Mouse (Mus musculus): ENCODE results near the gene Ppp1r14c.
A peak's percentile ranks its signal among the peaks of the same experiment; 100 is the strongest.
"Not testable (repeated sequence)": the region's sequence is repeated elsewhere in the genome, so short reads cannot be mapped to it uniquely, and the experiment has no call there.

Gene Ppp1r14c

DNA sequence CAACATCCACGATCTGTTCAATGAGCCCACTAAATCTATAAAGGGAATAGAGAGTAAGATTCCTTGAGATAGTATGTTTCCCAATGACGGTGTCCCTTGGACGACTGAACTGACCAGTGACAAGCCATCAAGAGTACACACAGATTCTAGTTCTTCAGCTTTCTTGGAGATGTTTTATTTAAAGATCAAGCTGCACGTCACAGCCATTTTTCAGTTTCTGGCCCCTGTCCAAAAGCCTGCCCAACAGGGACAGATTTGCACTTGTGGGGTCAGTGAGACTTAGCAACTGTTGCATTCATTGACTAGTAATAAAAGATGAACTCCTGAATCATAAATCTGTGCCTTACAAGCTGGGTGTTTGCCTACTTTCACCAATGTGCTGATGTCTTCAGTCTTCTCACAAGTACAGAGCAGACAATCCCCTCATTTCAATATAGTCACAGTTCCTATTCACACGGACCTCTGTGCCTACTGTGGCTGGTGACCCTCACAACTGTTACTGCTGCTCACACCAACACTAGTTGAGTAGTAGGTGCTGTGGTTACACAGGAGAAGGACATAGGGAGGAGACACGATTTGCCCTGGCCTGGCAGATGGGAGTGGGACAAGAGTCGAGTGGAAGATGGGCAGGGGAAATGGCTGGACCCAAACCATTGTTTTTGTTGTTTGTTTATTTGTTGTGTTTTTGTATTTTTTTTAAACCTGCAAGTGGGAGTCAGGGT, 37.7 kb downstream of the Ppp1r14c start:
- DNase-seq, result peak; percentile 44

DNA sequence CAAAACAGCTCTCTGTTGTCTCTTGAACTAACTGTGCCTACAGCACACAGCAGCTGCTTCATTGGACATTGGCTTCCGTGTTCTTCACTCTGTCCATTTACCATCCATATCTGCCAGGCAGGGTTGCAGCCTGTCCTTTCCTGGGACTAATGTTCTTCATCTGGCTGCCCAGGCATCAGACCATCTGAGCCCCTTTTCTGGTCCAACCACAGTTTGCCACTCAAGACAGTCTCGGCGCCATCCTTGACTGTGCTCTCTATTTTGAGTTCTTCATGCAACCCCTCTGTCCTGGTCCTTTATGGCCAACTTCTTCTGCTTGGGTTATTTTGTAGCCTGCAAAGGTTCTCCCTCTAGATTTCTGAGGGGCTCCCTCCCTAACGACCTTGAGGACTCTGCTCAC, 38.5 kb downstream of the Ppp1r14c start:
- no peak for DNase-seq

DNA sequence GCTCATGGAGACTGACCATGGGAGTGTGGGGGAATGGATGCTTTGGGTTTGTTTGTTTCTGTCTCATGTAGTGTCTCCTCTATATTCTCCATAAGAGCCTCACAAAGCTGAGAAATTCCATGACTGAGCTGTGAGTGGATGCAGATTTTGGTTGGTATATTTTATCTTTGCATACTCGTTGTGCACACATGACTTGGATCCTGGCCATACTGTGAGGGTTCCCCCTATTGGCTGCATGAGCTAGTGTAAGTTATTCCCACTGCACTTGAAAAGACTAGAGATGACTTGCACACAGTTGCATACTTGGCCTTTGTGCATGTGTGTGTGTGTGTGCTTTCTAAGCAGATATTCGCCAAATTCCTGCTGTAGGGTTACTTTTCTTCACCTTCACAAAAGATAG, 40.4 kb downstream of the Ppp1r14c start:
- DNase-seq, result no peak

DNA sequence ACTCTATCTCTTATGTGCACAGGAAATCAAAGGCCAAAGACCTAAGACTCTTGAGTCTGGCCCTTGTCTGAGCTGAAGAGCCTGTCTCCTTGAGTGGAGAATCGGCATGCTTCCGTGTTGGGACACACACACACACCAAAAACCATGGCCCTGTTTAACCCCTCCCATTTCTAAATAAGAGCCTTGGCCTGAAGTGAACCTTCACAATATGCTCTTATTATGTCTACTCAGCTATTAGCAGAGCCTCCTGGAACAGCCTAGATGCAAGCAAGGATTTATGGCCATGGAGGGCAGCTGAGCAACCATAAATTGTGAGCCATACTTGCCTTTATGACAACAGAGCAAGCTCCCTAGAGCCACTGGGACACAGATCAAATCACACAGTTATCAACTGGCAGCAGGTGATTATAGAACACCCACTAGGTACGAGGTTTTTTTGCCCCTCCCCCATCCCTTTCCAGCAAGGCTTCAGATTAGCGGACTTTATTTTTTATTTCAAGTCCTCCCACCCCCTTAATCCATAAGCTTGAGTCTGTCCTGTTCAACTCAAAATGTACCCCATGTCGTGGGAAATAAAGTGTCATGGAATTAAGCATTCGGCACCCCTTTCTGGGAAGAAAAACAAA, 42.3 kb downstream of the Ppp1r14c start:
- peak; percentile 27 for DNase-seq

DNA sequence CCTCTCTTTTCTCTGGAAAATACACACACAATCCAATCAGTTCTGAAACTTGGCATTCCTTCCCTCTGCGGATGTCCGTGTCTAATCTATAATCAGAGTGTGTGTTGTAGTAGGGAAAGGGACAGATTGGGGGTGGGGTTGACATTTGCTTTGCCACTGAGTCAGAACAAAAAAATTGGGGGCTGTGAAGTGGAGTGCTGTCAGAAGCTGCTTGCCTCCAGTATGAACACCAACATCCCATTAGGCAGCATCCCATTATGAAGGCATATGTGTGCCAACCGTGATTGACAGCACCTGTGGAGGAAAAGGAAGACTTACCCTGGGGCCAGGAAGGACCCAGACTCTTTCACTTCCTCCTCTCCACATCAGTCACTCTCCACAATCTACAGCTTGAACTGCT, 42.8 kb downstream of the Ppp1r14c start:
- no peak for DNase-seq

DNA sequence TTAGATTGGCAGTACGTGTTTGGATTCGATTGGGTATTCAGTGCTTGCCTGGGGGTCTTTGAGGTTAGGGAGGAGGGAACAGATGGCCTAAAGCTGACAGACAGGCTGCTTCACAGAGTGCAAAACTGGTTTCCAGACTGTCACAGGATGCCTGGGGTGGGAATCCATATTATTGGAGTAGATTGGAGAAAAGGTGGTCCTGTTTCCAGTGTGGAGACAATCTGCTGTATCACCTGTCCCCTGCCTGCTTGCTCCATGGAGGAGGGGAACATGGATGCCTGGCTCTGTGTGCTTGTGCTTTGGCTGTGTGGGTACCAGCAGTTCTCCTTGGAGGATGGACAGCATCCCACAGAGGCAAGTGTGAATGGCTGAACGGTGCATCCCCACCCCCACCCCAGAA, 45.4 kb downstream of the Ppp1r14c start:
- no peak for DNase-seq

DNA sequence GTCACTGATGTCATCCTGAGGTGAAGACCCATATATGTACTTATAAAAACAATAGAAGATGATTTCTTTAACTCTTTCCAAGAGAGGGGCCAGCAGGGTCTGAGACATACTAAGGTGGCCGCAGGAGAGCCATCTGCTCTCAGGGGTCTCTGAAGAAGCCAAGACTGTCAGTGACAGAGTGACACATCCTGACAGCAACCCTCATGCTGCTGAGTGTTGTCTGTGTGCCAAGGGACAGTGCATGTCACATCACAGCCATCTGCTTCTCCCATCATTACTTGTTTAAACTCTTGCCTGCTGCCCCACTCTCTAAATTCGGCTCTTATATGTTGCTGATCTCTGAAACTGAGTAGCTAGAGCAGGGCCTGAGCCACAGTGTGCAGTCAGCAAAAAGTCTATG, 45.8 kb downstream of the Ppp1r14c start:
- no peak for DNase-seq

DNA sequence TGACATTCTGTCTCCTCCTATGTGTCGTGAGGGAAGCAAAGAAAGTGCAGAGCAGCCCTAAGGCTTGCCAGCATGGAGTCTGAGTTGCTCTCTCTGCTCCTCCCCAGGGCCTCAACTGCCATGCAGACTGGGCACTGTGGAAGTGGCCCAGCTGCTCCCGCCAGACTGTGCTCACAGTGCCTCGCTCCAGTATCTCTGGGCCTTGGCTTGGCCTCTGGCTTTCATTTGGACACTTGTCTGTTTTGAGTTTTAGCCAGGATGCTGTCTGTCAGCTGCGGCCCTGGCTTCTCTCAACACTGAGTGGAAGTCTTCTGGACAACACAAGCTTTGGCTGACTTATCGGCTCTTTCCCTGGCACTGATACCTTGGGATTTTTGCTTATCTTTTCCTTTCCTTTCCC, 49.0 kb downstream of the Ppp1r14c start:
- no peak for DNase-seq

DNA sequence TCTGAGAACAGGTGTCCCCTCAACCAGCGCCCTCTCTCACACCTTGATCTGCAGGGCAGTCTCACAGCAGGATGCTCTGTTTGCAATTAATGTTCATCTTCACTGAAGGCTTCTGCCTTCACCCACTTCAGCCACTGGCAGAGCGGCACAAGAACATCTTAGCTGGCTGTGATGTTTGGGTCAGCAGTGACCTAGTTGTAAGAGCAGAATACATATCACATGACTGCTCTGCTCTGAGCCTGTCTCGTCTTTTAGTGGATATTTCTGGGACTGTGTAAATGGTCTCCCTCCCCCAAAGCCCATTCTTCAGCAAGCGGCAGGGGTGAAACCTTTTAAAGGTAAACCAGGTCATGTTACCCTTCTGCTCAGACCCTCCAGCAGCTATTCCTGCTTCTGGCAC, 50.7 kb downstream of the Ppp1r14c start:
- DNase-seq, result no peak

DNA sequence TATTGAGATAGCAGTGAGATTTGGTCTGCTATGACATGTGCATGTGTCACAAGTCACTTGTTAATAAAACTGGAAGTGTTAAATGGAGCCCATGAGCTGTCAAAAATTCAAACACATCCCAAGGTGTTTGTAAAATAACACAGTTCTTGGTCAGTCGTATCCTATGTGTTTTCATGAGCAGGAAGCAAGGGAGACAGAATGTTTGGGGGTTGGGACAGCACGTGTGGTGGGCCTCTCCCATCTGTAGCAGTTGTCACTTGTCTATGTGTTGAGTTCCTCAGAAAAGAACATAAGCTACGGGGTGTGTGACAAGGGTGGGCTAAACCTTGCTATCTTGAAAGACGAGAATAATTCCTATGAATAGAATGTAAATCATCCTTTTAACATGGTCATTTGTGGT, 51.6 kb downstream of the Ppp1r14c start:
- no peak for DNase-seq

DNA sequence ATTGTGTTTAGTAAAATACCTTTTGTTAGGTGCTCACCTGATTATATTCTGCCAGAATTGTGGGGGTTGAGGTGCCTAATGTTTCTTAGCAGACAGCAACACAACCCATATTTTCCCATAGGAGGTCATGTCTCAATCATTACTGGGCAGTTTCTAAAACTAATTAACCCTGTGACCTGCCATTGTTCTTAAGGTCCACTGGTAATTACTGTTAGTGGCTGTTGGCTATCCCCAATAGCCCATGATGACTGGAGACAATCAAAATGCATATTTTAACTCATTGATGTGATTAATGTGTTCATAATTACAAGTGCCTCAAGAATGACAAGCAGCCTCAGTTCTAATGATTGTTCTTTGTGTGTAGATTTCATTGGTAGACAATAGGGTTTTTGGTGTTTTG, 58.2 kb downstream of the Ppp1r14c start:
- no peak for DNase-seq

DNA sequence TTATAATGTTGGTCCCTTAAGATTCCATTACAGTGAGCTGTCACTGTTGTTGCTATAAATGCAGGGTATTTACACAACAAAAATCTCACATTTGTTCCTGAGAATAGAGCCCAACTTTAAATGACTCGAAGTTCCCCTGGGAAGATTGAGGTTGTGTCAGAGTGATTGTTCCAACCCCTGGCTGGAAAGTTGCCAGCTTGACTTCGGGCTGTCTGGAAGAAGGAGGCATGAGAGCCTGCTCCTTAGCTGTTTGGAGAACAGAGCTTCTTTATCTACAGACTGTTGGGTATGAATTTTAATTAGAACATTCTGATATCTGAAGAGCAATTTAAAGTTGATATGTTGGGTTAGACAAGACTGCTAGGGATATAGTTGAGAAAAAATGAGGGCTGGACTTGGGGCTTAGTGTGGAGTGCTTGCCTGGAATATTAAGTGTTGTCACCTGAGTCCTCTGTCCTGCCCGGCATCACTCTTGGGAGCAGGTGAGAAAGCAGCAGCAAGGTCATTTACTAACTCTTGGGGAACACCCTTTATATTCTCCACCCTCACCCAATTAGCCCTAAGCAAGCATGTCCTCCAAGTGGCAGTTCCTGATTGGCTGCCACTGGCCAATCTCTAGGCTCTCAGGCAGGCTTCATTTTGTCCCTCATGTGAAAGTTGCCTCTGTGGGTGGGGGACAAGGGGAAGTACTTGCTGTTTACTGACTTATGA, 62.0 kb downstream of the Ppp1r14c start:
- no peak for DNase-seq

DNA sequence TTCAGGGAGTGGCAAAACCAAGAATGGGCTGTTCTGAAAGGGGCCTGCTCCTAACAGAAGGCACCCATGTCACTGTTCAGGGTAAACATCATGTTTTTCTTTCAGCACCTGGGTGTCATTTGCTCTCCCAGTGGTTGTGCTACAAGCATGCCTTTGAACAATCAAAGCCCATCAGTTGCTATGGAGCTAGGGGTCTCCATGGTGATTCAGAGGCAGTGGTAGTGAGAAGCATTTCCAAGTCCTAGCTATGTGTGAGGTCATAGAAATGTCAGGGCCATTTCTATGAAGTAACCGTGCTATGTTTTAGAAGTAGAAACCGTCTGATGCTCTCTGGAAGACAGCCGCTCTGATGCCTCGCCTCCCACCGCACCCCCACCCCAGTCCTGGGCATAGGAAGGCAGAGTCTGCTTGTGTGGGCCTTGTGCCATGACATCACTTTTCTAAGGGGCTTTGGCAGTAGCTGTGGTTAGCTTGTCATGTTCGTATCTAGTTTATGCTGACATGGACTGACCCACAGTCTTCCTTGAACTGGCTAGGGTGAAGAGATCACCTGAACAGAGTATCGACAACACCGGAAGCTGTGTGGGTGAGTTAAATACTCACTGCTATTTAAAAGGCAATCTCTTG, 69.1 kb downstream of the Ppp1r14c start:
- no peak for DNase-seq

DNA sequence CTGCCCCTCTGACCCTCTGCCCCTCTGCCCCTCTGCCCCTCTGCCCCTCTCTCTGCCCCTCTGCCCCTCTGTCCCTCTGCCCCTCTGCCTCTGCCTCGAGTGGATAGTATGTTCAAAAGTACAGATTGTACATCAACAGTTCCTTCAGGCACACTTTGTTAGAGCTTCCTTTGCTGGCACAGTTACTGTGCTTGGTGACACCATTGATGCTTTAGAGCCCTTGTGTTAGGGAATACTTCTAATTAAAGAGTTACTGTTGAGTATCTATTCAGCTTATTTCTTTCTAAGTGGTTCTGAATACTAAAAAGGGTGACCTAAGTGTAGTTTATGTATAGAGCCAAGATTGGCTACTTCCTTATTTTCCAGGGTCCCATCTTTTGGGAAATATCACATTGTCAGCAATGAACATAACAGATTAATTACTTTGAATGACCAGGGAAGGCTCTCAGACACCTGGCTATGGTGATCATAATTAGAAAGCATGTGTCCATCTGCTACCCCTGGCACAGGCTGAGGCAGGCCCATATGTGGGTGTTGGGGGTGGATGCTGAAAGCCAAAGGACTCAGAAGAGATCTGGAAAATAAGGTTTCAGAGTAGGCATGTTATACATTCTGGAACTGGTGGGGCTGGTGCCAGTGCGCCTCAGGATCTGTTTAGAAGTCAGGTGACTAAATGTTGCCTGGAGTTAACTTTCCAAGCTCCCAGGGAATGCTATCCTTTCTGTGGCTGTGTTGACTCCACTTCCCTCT, 75.0 kb downstream of the Ppp1r14c start:
- no peak for DNase-seq

DNA sequence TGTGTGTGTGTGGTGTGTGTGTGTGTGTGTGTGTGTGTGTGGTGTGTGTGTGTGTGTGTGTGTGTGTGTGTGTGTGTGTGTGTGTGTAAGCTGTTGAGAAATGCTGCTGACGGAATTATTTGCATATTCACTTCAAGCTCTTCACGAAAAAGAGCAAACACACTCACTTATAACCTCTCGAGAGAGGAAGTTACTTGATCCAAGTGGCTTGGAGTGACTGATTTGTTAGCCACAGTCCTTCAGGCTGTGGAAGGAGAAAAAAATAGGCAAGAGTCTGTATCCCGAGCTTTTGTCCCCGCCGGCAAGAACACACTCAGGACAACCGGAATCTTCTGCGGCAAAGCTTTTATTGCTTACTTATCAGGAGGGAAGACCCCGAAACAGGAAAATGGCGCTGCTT, 80.9 kb downstream of the Ppp1r14c start:
- DNase-seq, result not testable (repeated sequence)

DNA sequence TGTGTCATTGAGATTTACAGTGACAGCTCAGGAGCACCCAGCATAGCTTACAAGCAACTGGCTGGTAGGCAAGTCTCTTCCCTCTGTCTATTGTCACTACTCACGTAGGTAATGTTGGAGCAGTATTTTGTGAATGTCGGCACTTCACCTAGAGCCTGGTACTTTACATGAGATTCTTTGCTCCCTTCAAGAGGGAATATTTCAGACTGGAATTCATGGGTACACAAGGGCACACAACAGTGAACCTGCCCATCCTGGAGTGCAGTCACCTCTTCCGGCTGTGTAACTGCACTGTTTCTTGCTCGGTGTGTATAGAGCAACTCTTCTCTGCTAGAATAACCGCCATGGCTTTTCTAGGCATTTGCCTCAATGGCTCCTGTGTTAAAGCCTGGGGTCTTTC, 82.8 kb downstream of the Ppp1r14c start:
- no peak for DNase-seq

DNA sequence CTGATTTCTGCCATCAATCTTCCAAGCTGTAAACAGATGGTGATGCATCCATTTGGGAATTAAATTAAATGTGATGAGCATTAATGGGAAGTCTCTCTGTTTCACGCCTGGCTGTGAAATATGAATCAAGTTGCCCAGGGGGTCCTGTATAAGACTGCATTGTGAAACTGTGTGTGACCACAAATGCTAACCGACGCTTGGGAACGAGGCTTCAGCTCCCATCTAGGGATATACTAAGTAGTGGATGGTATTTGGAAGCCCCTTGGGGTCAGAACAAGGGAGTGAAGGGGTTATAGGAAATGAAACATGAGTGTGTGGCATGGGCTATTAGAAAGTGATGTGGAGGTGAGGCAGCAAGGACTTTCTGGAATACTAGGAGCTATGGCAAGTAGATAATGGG, 86.1 kb downstream of the Ppp1r14c start:
- no peak for DNase-seq

DNA sequence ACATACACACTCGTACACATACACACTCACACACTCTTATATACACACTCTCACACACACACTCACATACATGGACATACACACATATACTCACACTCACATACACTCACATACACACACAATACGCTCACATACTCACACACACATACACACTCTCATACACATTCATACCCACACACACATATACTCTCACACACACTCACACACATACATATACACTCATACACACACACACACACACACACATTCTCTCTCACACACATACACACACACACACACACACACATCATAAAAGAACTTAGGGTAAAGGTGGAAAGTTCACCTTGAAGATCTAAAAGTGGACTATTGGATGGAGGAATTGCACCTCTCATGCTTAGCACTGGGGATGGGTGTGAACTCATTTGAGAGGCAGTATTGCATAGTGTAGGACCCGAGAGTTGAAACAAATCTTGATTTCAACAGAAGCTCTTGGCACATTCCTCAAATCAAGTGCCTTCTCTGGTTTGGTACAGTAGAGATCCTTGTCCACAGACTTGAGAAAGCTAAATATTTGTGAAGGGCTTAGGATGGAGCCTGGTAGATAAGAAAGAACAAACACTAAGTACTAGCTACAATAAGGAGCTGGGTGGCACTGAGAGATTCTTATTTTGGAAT, 87.1 kb downstream of the Ppp1r14c start:
- DNase-seq, result no peak

DNA sequence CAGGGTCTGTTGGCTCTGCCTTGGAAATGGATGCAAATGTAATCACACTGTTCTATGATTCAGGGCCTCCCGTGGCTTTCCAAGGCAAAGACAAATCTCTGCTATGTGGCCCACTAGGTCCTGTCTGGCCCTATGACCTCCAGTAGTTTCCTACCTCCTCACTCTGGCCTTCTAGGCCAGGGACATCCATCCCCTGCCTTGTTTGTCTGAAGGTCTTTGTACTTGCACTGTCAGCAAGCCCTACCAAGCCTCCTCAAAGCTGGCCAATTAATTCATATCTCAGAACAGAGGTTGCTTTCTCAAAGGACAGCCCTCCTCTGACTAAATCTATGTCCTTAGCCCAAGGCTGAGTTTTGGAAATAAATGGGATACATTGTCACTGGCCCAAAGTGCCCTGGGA, 92.8 kb downstream of the Ppp1r14c start:
- DNase-seq, result no peak

DNA sequence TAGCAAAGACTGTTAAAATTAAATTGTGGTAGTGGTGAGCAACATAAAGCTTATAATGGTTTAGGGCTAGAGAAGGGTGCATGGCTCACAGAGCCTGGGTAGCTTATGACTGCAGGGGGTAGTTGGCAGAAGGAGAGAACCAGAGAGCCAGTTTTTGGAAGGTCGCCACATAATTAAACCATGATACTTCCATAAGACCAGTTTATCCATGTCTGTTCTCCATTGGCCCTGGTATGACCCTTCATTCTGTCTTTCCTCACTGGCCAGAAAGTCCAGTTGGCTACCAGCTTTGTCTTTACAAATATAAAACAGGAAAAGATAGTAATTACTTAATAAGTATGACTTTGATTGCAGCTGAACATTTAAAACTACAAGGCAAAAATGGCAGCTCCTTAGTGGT, 95.0 kb downstream of the Ppp1r14c start:
- DNase-seq, result no peak

DNA sequence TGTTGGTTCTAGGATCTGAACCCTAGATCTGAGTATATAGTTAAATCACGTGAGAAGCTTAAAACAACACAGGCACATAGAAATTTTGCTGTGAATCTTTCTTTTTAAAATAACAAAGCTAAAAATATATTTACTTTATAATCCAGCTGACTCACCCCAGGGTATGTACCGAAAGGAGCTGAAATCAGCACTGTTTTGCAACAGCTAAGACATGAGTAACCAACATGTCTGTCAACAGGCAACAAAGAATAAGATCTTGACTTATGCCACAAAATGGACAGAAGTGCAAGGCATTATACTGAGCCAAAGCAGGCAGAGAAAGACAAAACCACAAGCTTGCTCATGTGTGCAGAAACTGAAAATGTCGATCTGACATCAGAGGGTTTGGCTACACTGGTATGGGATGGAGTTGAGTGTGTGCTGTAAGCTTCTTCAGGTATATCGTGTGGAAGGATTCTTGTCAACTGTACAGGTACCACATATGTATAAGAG, 100.3 kb downstream of the Ppp1r14c start:
- no peak for DNase-seq

DNA sequence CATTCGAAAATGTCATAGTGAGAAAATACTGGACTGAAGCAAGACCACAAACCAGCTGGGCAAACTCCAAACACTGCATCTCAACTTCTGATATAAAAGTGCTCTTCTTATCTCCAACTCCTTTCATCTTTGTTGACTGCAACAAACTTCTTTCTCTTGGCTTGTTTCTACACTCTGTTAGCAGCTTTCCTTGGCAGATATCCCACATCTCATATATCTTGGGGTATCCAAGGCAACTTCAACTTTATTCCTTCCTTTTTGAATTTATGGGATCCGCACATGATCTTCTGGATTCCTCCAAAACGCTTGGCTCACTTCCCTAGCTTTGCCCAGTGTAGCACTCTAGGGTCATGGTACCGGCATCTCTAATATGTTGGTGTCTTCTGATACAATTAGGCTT, 102.7 kb downstream of the Ppp1r14c start:
- peak; percentile 10 for DNase-seq
